Mouse (Mus musculus): Measurements from ENCODE around the gene Ramp2.

Gene Ramp2

GRCm38 (mm10) chr11:101269577-101270116 is 23.8 kb downstream of the Ramp2 start:
- DNase-seq (ENCODE audit: low spot score in 2 of 2): no peak

- no peak for DNase-seq (ENCODE audit: low spot score in 2 of 2)
Measured at GRCm38 (mm10) chr11:101272446-101272845, 26.6 kb downstream of the Ramp2 start.

- DNase-seq (ENCODE audit: low spot score in 2 of 2): no peak
Measured at GRCm38 (mm10) chr11:101275309-101275708, 29.5 kb downstream of the Ramp2 start.

GRCm38 (mm10) chr11:101276319-101277070 is 30.7 kb downstream of the Ramp2 start:
- no peak for DNase-seq (ENCODE audit: low spot score in 2 of 2)

- DNase-seq (ENCODE audit: low spot score in 2 of 2): peak in 1 of 2 experiments; percentile 24
Measured at GRCm38 (mm10) chr11:101277381-101278222, 31.8 kb downstream of the Ramp2 start.

- DNase-seq (ENCODE audit: low spot score in 2 of 2): peak; percentile 73 to 85
Measured at GRCm38 (mm10) chr11:101278223-101279192, 32.7 kb downstream of the Ramp2 start, which contains the start of the genes Cntd1 and Coa3. TSS of gene Cntd1 (plus strand) at chr11:101279012. TSS of gene Coa3 (minus strand) at chr11:101279114.

GRCm38 (mm10) chr11:101279193-101279569 is 33.4 kb downstream of the Ramp2 start:
- DNase-seq (ENCODE audit: low spot score in 2 of 2): peak in 1 of 2 experiments; percentile 28

- no peak for DNase-seq (ENCODE audit: low spot score in 2 of 2)
Measured at GRCm38 (mm10) chr11:101280837-101281236, 35.0 kb downstream of the Ramp2 start.

GRCm38 (mm10) chr11:101282896-101283295 is 37.1 kb downstream of the Ramp2 start:
- DNase-seq (ENCODE audit: low spot score in 2 of 2): no peak

GRCm38 (mm10) chr11:101283805-101284204 is 38.0 kb downstream of the Ramp2 start:
- DNase-seq (ENCODE audit: low spot score in 2 of 2): no peak

- no peak for DNase-seq (ENCODE audit: low spot score in 2 of 2)
Measured at GRCm38 (mm10) chr11:101287306-101287705, 41.5 kb downstream of the Ramp2 start.

- no peak for DNase-seq (ENCODE audit: low spot score in 2 of 2)
Measured at GRCm38 (mm10) chr11:101291231-101291630, 45.4 kb downstream of the Ramp2 start.

GRCm38 (mm10) chr11:101295191-101295590 is 49.4 kb downstream of the Ramp2 start:
- no peak for DNase-seq (ENCODE audit: low spot score in 2 of 2)

- DNase-seq (ENCODE audit: low spot score in 2 of 2): peak in 1 of 2 experiments; percentile 71
Measured at GRCm38 (mm10) chr11:101300881-101301280, 55.1 kb downstream of the Ramp2 start.

GRCm38 (mm10) chr11:101301299-101302003 is 55.6 kb downstream of the Ramp2 start:
- DNase-seq (ENCODE audit: low spot score in 2 of 2): peak in 1 of 2 experiments; percentile 30

GRCm38 (mm10) chr11:101302004-101302798 is 56.4 kb downstream of the Ramp2 start, which contains the start of gene Becn1:
TSS of gene Becn1 (minus strand) at chr11:101302286.
- DNase-seq (ENCODE audit: low spot score in 2 of 2): peak; percentile 98 to 99

GRCm38 (mm10) chr11:101307744-101308143 is 61.9 kb downstream of the Ramp2 start:
- DNase-seq (ENCODE audit: low spot score in 2 of 2): no peak

Measured in spleen, postnatal 10 days (tissue).